Mouse (Mus musculus): Measurements from ENCODE around the gene Itpka. TPM values are rescaled to one million over a fixed set of nuclear protein-coding genes. Genes with fewer than 3 reads are reported as not detected.
"Not testable (repeated sequence)": the region's sequence is repeated elsewhere in the genome, so short reads cannot be mapped to it uniquely, and the experiment has no call there.

Gene Itpka
- total RNA-seq (2021) = 1 to 10 TPM; 3.9 to 4.3 TPM
- long read RNA-seq, experiment 1, transcript Itpka-201 (7 exons, 1,818 nt) = major isoform, 5 of 7 reads
- long read RNA-seq, experiment 1, partial matches to known transcripts = 2 of 7 reads
- long read RNA-seq, experiment 1, other reads (novel, unspliced or antisense) = 0 of 7 reads
- long read RNA-seq, experiment 2, transcript Itpka-201 (7 exons, 1,818 nt) = major isoform, 10 of 11 reads
- long read RNA-seq, experiment 2, partial matches to known transcripts = 0 of 11 reads
- long read RNA-seq, experiment 2, other reads (novel, unspliced or antisense) = 1 of 11 reads

- DNase-seq (ENCODE audit: low spot score in 2 of 2) = peak; percentile 28 to 47
Measured at GRCm38 (mm10) chr2:119741581-119742411, at the start of gene Itpka. Itpka (plus strand) TSS chr2:119742337.

DNA sequence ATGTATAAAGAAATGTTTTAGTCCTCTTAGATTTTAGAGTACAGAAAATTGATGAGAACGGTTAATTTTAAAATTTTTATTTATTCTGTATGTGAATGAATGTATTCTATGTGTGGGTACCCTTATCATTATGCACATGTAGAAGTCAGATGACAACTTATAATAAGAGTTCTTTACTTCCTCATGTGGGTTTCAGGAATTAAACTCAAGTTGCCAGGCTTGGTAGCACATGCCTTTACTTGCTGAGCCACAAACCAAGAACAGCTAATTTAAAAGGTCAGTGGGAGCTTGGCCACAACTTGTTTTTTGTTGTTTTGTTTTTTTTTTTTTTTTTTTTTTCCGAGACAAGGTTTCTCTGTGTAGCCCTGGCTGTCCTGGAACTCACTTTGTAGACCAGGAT, 47.3 kb upstream of the Itpka start:
- no peak for DNase-seq (ENCODE audit: low spot score in 2 of 2)

GRCm38 (mm10) chr2:119696111-119696510, 46.0 kb upstream of the Itpka start:
- DNase-seq (ENCODE audit: low spot score in 2 of 2) = no peak

GRCm38 (mm10) chr2:119698472-119698871, 43.7 kb upstream of the Itpka start:
- DNase-seq (ENCODE audit: low spot score in 2 of 2) = no peak

- no peak for DNase-seq (ENCODE audit: low spot score in 2 of 2)
Measured at GRCm38 (mm10) chr2:119699962-119700361, 42.2 kb upstream of the Itpka start.

GRCm38 (mm10) chr2:119703171-119703570, 39.0 kb upstream of the Itpka start:
- DNase-seq (ENCODE audit: low spot score in 2 of 2) = no peak

DNA sequence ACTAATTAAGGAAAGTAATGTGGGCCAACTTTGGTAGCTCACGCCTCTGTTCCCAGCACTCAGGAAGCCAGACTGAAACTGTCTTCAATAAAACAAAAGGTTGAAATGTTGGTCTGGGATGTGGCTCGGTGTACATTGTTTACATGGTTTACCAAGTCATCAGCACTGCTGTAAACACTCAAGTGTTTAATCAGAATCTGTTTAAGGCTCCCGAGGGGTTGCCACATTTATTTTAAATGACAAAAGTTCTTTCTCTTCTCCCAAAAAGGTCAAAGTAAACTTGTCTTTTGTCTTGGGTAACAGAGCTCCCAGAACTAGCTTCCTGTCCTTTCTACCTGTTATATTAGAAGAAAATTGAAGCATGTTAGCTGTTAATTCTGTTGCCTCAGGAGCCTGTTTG, 34.5 kb upstream of the Itpka start:
- DNase-seq (ENCODE audit: low spot score in 2 of 2) = no peak

DNA sequence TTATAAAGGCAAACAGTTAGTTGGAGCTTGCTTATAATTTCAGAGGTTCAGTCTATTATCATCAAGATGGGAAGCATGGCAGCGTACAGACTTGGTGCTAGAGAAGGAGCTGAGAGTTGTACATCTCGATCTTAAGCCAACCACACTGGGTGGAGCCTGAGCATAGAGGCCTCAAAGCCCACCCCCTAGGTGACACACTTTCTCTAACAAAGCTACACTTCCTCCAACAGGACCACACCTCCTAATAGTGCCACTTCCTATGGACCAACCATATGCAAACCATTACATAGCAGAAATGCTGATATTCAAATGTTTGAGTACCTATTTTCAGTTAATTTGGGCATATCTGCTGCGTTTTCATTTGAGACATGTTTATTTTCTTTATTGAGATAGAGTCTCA, 32.1 kb upstream of the Itpka start:
- DNase-seq (ENCODE audit: low spot score in 2 of 2) = no peak

DNA sequence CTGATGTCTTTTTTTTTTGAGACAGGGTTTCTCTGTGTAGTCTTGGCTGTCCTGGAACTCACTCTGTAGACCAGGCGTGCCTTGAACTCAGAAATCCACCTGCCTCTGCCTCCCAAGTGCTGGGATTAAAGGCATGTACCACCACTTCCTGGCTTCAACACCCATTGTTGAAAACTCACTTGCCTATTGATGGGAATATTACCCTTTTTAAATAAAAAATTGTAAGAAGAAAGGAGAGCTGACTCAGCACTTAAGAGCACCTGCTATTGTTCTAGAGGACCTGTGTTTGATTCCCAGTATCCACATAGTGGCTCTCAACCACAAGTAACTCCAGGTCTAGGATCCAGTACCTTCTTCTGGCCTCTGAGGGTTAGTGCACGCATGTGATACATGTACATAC, 26.3 kb upstream of the Itpka start:
- not testable (repeated sequence) for DNase-seq (ENCODE audit: low spot score in 2 of 2)

DNA sequence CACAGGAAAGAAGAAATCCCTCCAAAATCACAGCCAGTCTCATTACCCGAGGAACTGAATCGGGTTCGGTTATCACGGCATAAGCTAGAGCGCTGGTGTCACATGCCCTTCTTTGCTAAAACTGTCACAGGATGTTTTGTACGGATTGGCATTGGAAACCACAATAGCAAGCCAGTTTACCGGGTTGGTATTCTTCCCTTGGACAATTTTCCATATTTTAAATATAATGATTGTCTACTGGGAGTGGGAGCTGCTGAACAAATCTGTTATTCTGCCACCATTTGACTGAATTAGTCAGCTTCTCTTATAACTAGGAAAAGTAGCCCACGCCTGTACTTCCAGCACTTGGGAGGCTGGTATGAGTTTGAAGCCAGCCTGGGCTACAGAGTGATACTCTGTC, 21.1 kb upstream of the Itpka start:
- no peak for DNase-seq (ENCODE audit: low spot score in 2 of 2)

DNA sequence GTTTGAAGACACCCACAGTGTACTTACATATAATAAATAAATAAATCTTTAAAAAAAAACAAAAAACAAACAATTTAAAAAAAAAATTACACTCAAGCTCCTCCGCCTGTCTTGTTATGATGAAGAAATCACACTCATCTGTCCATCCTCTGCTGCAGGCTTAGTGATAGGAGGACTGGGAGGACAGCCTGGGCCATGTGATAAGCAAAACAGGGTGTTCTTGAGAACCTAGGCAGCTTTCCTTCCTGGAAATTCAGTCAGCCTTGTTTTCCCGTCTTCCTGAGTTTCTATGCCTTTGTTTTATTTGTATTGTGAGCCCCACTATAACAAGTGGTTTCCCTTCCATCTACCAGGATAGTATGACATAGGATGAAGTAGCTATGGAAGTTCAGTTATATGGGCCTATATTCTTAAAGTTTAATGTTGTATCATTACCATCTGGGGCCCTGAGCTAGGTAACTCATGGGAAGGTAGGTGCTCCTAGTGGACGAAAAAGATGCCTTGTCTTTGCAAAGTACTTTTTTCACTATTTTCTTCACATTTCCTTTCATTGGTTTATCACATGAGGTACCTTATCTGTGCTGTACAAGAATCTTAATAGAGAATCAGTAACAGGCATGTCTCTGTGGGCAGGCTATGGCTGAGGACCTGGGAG, 14.2 kb upstream of the Itpka start:
- no peak for DNase-seq (ENCODE audit: low spot score in 2 of 2)

GRCm38 (mm10) chr2:119730735-119731134, 11.4 kb upstream of the Itpka start:
- no peak for DNase-seq (ENCODE audit: low spot score in 2 of 2)

- no peak for DNase-seq (ENCODE audit: low spot score in 2 of 2)
Measured at GRCm38 (mm10) chr2:119737124-119737523, 5.0 kb upstream of the Itpka start.

- DNase-seq (ENCODE audit: low spot score in 2 of 2) = no peak
Measured at GRCm38 (mm10) chr2:119740567-119740966, 1.6 kb upstream of the Itpka start.

- no peak for DNase-seq (ENCODE audit: low spot score in 2 of 2)
Measured at GRCm38 (mm10) chr2:119742461-119743175, 481 bp downstream of the Itpka start.

DNA sequence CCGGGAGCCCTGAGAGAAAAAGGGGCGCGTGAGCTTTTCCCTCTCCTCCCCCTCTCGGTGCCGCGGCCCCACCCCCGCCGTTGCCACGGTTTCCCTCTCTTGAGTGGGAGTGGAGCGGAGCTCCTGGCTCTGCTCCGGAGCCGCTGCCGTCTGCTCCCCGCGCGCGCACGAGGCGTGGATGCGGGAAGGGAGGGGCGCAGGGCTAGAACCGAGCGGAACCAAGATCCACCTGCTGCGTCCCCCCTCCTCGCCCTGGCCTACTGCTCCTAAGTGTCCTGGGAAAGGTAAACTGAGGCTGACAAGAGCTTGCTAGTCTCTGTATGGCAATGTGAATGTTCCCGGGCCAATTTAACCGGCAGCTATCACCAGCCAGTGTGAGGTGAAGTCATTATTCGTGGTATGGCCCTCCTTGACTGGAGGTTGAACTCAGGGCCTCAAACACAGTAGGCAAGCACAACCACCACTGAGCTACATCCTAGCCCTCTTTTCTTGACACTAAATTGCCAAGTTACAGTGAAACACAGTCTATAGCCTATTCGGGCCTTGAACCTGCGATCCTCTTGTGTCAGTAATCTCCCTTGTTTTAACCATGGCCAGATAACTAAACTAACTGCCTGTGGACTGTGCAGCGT, 1.2 kb downstream of the Itpka start:
- DNase-seq (ENCODE audit: low spot score in 2 of 2) = no peak

GRCm38 (mm10) chr2:119743808-119744162, 1.6 kb downstream of the Itpka start:
- no peak for DNase-seq (ENCODE audit: low spot score in 2 of 2)

DNA sequence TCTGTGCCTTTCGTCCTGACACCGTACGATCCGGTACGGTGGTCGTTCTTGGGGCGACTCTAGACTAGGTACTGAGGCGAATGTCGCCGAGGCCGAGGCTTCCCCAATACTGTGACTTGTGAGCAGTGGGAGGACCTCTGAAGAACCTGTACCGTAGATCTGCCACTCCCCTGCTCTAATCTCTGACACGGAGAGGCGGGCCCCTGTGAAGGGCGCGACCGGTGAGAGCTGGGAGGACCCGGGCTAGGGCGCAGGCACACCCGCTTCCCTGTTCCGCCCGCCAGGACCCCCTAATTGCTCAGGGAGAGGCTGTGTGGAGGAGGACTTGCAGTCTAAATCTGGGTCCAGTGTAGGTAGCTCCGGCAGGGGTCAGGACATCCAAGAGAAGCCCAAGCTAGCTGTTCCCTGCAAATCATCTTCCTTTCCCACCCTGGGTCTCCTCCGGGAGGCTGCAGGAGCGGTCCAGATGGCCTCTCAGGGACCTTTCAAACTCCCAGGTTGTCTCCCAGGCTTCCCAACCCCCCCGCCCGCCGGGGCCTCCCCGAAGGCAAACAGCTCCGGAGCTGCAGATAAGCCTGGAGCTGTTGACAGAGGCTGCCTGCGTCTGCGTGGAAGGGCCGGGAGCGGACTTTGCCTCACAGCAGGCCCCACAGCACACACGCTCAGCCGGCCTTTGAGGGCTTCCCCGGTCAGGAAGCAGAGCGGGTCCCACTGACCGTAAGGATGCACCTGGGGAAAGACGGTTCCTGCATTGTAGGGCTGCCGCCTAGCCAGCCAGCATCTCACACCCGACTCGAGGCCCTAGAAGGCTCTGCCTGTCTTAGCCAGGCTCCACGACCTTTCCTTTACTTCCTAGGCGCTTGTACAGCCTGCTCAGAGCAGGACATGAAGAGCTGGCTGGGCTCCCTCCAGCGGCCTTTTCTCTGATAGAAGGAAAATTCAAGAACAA, 2.3 kb downstream of the Itpka start:
- DNase-seq (ENCODE audit: low spot score in 2 of 2) = no peak

DNA sequence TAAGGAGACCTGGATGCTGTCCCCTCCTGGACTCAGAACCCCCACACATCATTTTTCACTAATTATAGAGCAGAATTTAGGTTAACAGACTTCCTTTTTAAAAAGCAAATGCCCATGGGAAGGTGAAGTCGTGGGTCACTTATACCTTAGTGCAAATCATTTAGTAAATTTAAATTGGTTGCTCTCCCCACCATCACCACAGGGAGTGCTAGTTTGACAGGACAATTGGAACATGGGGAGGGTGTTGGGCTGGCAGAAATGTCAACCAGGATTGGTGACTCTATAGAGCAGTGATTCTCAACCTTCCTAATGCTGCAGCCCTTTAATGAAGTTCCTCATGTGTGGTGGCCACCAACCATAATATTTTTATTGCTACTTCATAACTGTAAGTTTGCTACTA, 3.1 kb downstream of the Itpka start:
- no peak for DNase-seq (ENCODE audit: low spot score in 2 of 2)

- DNase-seq (ENCODE audit: low spot score in 2 of 2) = no peak
Measured at GRCm38 (mm10) chr2:119747554-119747953, 5.4 kb downstream of the Itpka start.

Data from adrenal gland, postnatal 4 days (tissue).